Mouse (Mus musculus): ENCODE results near the gene Wfdc17.

Gene Wfdc17

GRCm38 (mm10) chr11:83740443-83740991 lies 36.7 kb downstream of the Wfdc17 start:
- in situ Hi-C loops (cut with MboI) = no loop called here

- in situ Hi-C loops (cut with MboI) = no loop called here
These were observed 38.0 kb downstream of the Wfdc17 start for GRCm38 (mm10) chr11:83741841-83742240.

- in situ Hi-C loops (cut with MboI) = no loop called here
These were observed 39.1 kb downstream of the Wfdc17 start for GRCm38 (mm10) chr11:83742731-83743355.

- in situ Hi-C loops (cut with MboI) = no loop called here
These were observed 39.7 kb downstream of the Wfdc17 start for GRCm38 (mm10) chr11:83743525-83743924.

- in situ Hi-C loops (cut with MboI) = no loop called here
These were observed 42.4 kb downstream of the Wfdc17 start for GRCm38 (mm10) chr11:83746152-83746551.

GRCm38 (mm10) chr11:83746681-83747080 lies 42.9 kb downstream of the Wfdc17 start, which contains the start of gene Wfdc21:
Gene Wfdc21, plus strand, starts transcription at chr11:83746940.
- in situ Hi-C loops (cut with MboI) = no loop called here

- in situ Hi-C loops (cut with MboI) = no loop called here
These were observed 43.8 kb downstream of the Wfdc17 start for GRCm38 (mm10) chr11:83747376-83748265.

- in situ Hi-C loops (cut with MboI) = no loop called here
These were observed 49.9 kb downstream of the Wfdc17 start, which contains the start of gene Heatr6 for GRCm38 (mm10) chr11:83753581-83754181. Gene Heatr6, plus strand, starts transcription at chr11:83753696.

- in situ Hi-C loops (cut with MboI) = no loop called here
These were observed 50.4 kb downstream of the Wfdc17 start for GRCm38 (mm10) chr11:83754227-83754626.
